Mouse (Mus musculus): Measurements from ENCODE around the gene Elavl4. TPM values are rescaled to one million over a fixed set of nuclear protein-coding genes. Genes with fewer than 3 reads are reported as not detected.

Gene Elavl4
- polyA plus RNA-seq, 1 experiment from 2014 or later = 18.7 TPM

DNA sequence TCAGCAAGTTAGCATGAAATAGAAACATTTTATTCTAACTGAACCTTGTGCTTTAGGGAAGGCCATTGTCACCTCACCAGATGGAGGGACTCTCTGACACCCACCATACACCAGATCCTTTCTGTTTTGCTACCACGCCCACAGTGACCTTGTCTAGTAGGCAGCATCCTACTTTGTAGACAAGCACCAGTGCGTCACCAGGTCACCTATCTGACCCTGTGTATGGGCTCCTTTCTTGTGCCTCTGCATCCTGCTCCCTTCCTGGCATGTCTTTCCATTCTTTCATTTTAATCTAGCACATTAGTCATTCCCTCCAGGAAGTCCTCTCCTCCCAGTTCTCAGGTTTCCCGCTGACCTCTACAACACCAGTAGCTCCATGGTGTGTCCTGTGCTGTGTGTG, 190.1 kb downstream of the Elavl4 start:
- H3K9ac ChIP-seq = no peak overlapping the region
- ATAC-seq (ENCODE audit: insufficient number of reproducible peaks, low FRiP score, low TSS enrichment, low read depth) = no peak
- H3K27ac ChIP-seq (replicated peaks) = no peak overlapping the region
- H3K36me3 ChIP-seq = no peaks in the 10 kb centered on the region
- WGBS = 90% methylated on average over 3 of the region's 3 CpGs
- no peak overlapping the region for H3K4me2 ChIP-seq (replicated peaks)
- no peaks in the 10 kb centered on the region for H3K27me3 ChIP-seq
- no peaks in the 10 kb centered on the region for H3K4me1 ChIP-seq
- H3K4me3 ChIP-seq (replicated peaks) = no peak overlapping the region
- H3K9me3 ChIP-seq (replicated peaks) = no peaks in the 10 kb centered on the region

DNA sequence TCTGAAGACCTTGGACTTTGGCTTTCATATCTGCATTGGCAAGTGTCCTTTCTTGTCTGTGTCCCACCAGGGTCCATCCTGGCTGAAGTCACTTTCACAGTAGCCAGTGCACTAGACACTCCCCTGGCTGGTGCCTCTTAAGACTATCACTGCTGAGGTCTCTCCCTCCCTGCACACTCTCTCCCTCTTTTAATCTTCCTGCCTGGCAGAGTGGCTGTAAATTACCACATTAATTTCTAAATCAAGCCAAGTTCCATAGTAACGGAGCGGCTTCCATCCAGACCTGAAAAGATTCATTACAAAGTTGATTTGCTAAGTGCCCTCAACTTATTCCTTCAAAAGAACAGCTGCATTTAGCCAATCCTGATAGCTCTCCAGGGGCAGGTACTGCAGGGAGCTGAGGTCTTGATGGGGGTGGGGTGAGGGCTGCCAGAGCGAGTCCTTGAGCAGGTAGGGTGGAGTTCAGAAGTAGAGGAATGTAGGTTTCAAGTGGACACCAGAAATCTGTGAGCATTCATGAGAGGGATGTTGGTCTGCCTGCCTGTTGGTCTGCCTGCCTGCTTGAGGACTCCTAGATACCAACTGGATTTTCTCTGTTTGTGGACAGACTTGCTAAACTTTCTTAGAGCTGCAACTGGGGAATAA, 194.1 kb downstream of the Elavl4 start:
- Histone ChIP-seq H3K9me3 (replicated peaks) (no peaks in the 10 kb centered on the region), H3K4me3 (replicated peaks) (no peak overlapping the region), H3K4me1 (no peaks in the 10 kb centered on the region), H3K4me2 (replicated peaks) (no peak overlapping the region), H3K27me3 (no peaks in the 10 kb centered on the region), H3K27ac (replicated peaks) (no peak overlapping the region), H3K36me3 (no peaks in the 10 kb centered on the region), H3K9ac (no peak overlapping the region)
- 40% methylated on average over 3 of the region's 3 CpGs for WGBS
- ATAC-seq (ENCODE audit: insufficient number of reproducible peaks, low FRiP score, low TSS enrichment, low read depth) = no peak

DNA sequence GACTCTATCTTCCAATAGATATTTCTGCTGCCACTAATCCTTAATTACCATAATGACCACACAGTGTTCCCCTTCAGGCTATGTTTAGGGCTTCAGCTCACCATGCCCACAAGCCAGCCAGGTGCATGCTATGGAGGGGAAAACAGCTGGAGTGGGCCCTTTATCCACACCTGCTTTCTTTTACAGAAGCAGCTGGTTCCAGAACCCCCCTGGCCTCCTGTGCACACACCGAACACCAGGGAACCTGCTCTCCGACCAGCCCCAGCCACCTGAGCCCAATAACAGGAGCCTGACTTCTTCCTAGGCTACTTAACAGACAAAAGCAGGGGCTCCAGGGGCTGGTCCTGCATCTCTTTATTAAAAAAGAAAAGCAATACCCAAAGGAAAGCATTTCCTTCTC, 195.8 kb downstream of the Elavl4 start:
- no peak overlapping the region for H3K4me3 ChIP-seq (replicated peaks)

More for the DNA sequence above, 195.8 kb downstream of the Elavl4 start:
- H3K36me3 ChIP-seq = no peaks in the 10 kb centered on the region
- H3K27ac ChIP-seq (replicated peaks) = no peak overlapping the region
- no peaks in the 10 kb centered on the region for H3K9me3 ChIP-seq (replicated peaks)
- ATAC-seq (ENCODE audit: insufficient number of reproducible peaks, low FRiP score, low TSS enrichment, low read depth) = no peak
- H3K4me2 ChIP-seq (replicated peaks) = no peak overlapping the region
- H3K27me3 ChIP-seq = no peaks in the 10 kb centered on the region
- WGBS = 28% methylated on average over 2 of the region's 2 CpGs
- H3K4me1 ChIP-seq = 0 out of 2 replicates have a peak, but pooled peaks cover 3% of the 10 kb centered on the region
- no peak overlapping the region for H3K9ac ChIP-seq

Other genes starting within 250 kb of the Elavl4 start
- gene Agbl4, start 45.8 kb upstream of the Elavl4 start, polyA plus RNA-seq (2015; fragmentation: Nextera tagmentation; extraction: Ambion mirVana) = 0.88 and 2.0 TPM in 2 replicates